Mouse (Mus musculus): ENCODE results near the gene Acvrl1.

- TF ChIP-seq FLI1 (IDR thresholded peaks at IDR 0.05; ENCODE audit: low read length) (no peak), GATA1 (IDR thresholded peaks at IDR 0.05; ENCODE audit: borderline replicate concordance, low read length) (no peak)
Observed at GRCm38 (mm10) chr15:101092829-101093648, 35.3 kb upstream of the Acvrl1 start.

Measured in megakaryocyte, embryonic 14.5 days (primary cell).